Mouse (Mus musculus): Measurements from ENCODE around the gene Tenm4. TPM values are rescaled to one million over a fixed set of nuclear protein-coding genes. Genes with fewer than 3 reads are reported as not detected.

Tenm4 gene
- polyA plus RNA-seq, 1 experiment from 2014 or later = 4.6 TPM

- ATAC-seq = no peak
- no peak overlapping the region for H3K4me3 ChIP-seq (ENCODE audit: low read depth, low read length)
- 95% methylated on average over 1 of the region's 1 CpGs for WGBS
- no peaks in the 10 kb centered on the region for H3K4me1 ChIP-seq (replicated peaks; ENCODE audit: control insufficient read depth, insufficient read depth, low read length)
- H3K27me3 ChIP-seq (replicated peaks; ENCODE audit: control insufficient read depth, insufficient read depth, low read length) = no peaks in the 10 kb centered on the region
- no peak for TF ChIP-seq CTCF (IDR thresholded peaks at IDR 0.05; ENCODE audit: low read depth)
- H3K27ac ChIP-seq (ENCODE audit: low read depth, low read length) = no peak overlapping the region
- no peaks in the 10 kb centered on the region for H3K36me3 ChIP-seq (ENCODE audit: control insufficient read depth, insufficient read depth)
- no peaks in the 10 kb centered on the region for H3K9me3 ChIP-seq (ENCODE audit: control insufficient read depth)
- no peak overlapping the region for H3K9ac ChIP-seq (ENCODE audit: low read depth, low read length)
- H3K4me2 ChIP-seq (replicated peaks; ENCODE audit: low read depth) = no peak overlapping the region
Measured at GRCm38 (mm10) chr7:96183195-96183594, 12.1 kb downstream of the Tenm4 start.

- TF ChIP-seq CTCF (IDR thresholded peaks at IDR 0.05; ENCODE audit: low read depth) = no peak
- 89% methylated on average over 9 of the region's 9 CpGs for WGBS
- no peak overlapping the region for H3K27ac ChIP-seq (ENCODE audit: low read depth, low read length)
- H3K9ac ChIP-seq (ENCODE audit: low read depth, low read length) = no peak overlapping the region
- H3K36me3 ChIP-seq (ENCODE audit: control insufficient read depth, insufficient read depth) = no peaks in the 10 kb centered on the region
- ATAC-seq = no peak
- H3K4me3 ChIP-seq (ENCODE audit: low read depth, low read length) = no peak overlapping the region
- no peaks in the 10 kb centered on the region for H3K9me3 ChIP-seq (ENCODE audit: control insufficient read depth)
- H3K27me3 ChIP-seq (replicated peaks; ENCODE audit: control insufficient read depth, insufficient read depth, low read length) = no peaks in the 10 kb centered on the region
- no peaks in the 10 kb centered on the region for H3K4me1 ChIP-seq (replicated peaks; ENCODE audit: control insufficient read depth, insufficient read depth, low read length)
- no peak overlapping the region for H3K4me2 ChIP-seq (replicated peaks; ENCODE audit: low read depth)
Measured at GRCm38 (mm10) chr7:96185411-96185810, 14.4 kb downstream of the Tenm4 start.

GRCm38 (mm10) chr7:96203812-96204560, 32.9 kb downstream of the Tenm4 start:
- ATAC-seq = no peak
- Histone ChIP-seq H3K4me1 (replicated peaks; ENCODE audit: control insufficient read depth, insufficient read depth, low read length) (no peaks in the 10 kb centered on the region), H3K27ac (ENCODE audit: low read depth, low read length) (no peak overlapping the region), H3K27me3 (replicated peaks; ENCODE audit: control insufficient read depth, insufficient read depth, low read length) (peaks cover 5% of the 10 kb centered on the region; the same call in 1 of the 2 replicates), H3K4me3 (ENCODE audit: low read depth, low read length) (no peak overlapping the region), H3K9ac (ENCODE audit: low read depth, low read length) (no peak overlapping the region), H3K9me3 (ENCODE audit: control insufficient read depth) (no peaks in the 10 kb centered on the region), H3K36me3 (ENCODE audit: control insufficient read depth, insufficient read depth) (no peaks in the 10 kb centered on the region), H3K4me2 (replicated peaks; ENCODE audit: low read depth) (no peak overlapping the region)
- 72% methylated on average over 10 of the region's 10 CpGs for WGBS
- no peak for TF ChIP-seq CTCF (IDR thresholded peaks at IDR 0.05; ENCODE audit: low read depth)

GRCm38 (mm10) chr7:96204809-96205350, 33.8 kb downstream of the Tenm4 start:
- Histone ChIP-seq H3K4me2 (replicated peaks; ENCODE audit: low read depth) (no peak overlapping the region), H3K27ac (ENCODE audit: low read depth, low read length) (no peak overlapping the region), H3K9ac (ENCODE audit: low read depth, low read length) (no peak overlapping the region), H3K36me3 (ENCODE audit: control insufficient read depth, insufficient read depth) (no peaks in the 10 kb centered on the region), H3K4me1 (replicated peaks; ENCODE audit: control insufficient read depth, insufficient read depth, low read length) (no peaks in the 10 kb centered on the region), H3K27me3 (replicated peaks; ENCODE audit: control insufficient read depth, insufficient read depth, low read length) (peaks cover 10% of the 10 kb centered on the region), H3K9me3 (ENCODE audit: control insufficient read depth) (no peaks in the 10 kb centered on the region), H3K4me3 (ENCODE audit: low read depth, low read length) (no peak overlapping the region)
- ATAC-seq = no peak
- TF ChIP-seq CTCF (IDR thresholded peaks at IDR 0.05; ENCODE audit: low read depth) = no peak
- 34% methylated on average over 10 of the region's 10 CpGs for WGBS

GRCm38 (mm10) chr7:96207071-96207470, 36.0 kb downstream of the Tenm4 start:
- TF ChIP-seq CTCF (IDR thresholded peaks at IDR 0.05; ENCODE audit: low read depth) = no peak
- no peak for ATAC-seq
- Histone ChIP-seq H3K27me3 (replicated peaks; ENCODE audit: control insufficient read depth, insufficient read depth, low read length) (peaks cover 32% of the 10 kb centered on the region), H3K9ac (ENCODE audit: low read depth, low read length) (no peak overlapping the region), H3K4me2 (replicated peaks; ENCODE audit: low read depth) (no peak overlapping the region), H3K27ac (ENCODE audit: low read depth, low read length) (no peak overlapping the region), H3K4me1 (replicated peaks; ENCODE audit: control insufficient read depth, insufficient read depth, low read length) (0 out of 2 replicates have a peak, but pooled peaks cover 4% of the 10 kb centered on the region), H3K4me3 (ENCODE audit: low read depth, low read length) (no peak overlapping the region), H3K36me3 (ENCODE audit: control insufficient read depth, insufficient read depth) (no peaks in the 10 kb centered on the region), H3K9me3 (ENCODE audit: control insufficient read depth) (no peaks in the 10 kb centered on the region)
- WGBS = 67% methylated on average over 3 of the region's 3 CpGs

GRCm38 (mm10) chr7:96209783-96210524, 38.9 kb downstream of the Tenm4 start:
- peak overlapping the region; percentile 59 for H3K4me3 ChIP-seq (ENCODE audit: low read depth, low read length)
- H3K36me3 ChIP-seq (ENCODE audit: control insufficient read depth, insufficient read depth) = no peaks in the 10 kb centered on the region
- peak; percentile 29; the same call in 1 of the 2 replicates for TF ChIP-seq CTCF (IDR thresholded peaks at IDR 0.05; ENCODE audit: low read depth)
- H3K9me3 ChIP-seq (ENCODE audit: control insufficient read depth) = no peaks in the 10 kb centered on the region
- peaks cover 4% of the 10 kb centered on the region; the same call in 1 of the 2 replicates for H3K4me1 ChIP-seq (replicated peaks; ENCODE audit: control insufficient read depth, insufficient read depth, low read length)
- H3K27ac ChIP-seq (ENCODE audit: low read depth, low read length) = 0 out of 2 replicates have a peak overlapping the region, but pooled peaks have one; percentile 21
- H3K9ac ChIP-seq (ENCODE audit: low read depth, low read length) = peak overlapping the region; percentile 46
- peak overlapping the region; percentile 82 for H3K4me2 ChIP-seq (replicated peaks; ENCODE audit: low read depth)
- peak; percentile 29; the same call in 1 of the 2 replicates for ATAC-seq
- under 1% methylated on average over 62 of the region's 75 CpGs for WGBS
- H3K27me3 ChIP-seq (replicated peaks; ENCODE audit: control insufficient read depth, insufficient read depth, low read length) = peaks cover 40% of the 10 kb centered on the region
